Mouse (Mus musculus): ENCODE measurements around the gene Cav3.

GRCm38 (mm10) chr6:112459341-112459749 is at the start of gene Cav3:
- TF ChIP-seq CTCF (IDR thresholded peaks at IDR 0.05; ENCODE audit: control insufficient read depth, insufficient read depth, insufficient read length) (no peak), MAX (IDR thresholded peaks at IDR 0.05) (no peak), MYOG (IDR thresholded peaks at IDR 0.05; ENCODE audit: control insufficient read depth, extremely low read depth, insufficient read length) (no peak), USF1 (IDR thresholded peaks at IDR 0.05; ENCODE audit: low read depth) (no peak), CEBPB (IDR thresholded peaks at IDR 0.05; ENCODE audit: low read depth) (no peak), FOSL1 (IDR thresholded peaks at IDR 0.05; ENCODE audit: insufficient read depth, low read length, poor library complexity, severe bottlenecking) (no peak), MYOD1 (IDR thresholded peaks at IDR 0.05; ENCODE audit: control insufficient read depth, insufficient read length, low read depth) (no peak)

Data from C2C12 (cell line).